Mouse (Mus musculus): Measurements from ENCODE around the gene Npr1.

DNA sequence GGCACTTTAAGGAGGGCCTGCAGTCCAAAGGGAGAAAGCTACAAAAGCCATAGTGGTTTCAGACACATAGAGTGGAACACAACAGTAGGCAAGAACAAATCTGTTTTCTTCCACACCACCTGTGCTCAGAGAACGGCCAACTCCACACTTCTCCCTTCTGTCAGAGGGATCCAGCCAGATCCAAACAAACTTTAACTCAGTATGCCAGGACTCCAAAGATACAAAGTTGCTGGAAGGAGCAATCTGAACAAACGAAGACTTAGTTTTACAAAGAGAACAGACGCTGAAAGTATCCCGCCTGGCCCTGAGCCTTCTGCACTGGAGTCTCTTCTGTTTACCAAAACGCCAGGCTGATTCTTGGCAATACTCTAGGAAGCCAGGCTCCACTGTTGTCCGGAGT lies 45.0 kb downstream of the Npr1 start:
- no peak for TF ChIP-seq CTCF (IDR thresholded peaks at IDR 0.05; ENCODE audit: low read depth, low read length)
- TF ChIP-seq POLR2A (IDR thresholded peaks at IDR 0.05; ENCODE audit: extremely low read depth, insufficient read depth, low read length) = no peak
